Mouse (Mus musculus): Measurements from ENCODE around the gene Rpgr. TPM values are rescaled to one million over a fixed set of nuclear protein-coding genes. Genes with fewer than 3 reads are reported as not detected.

The Rpgr gene
- polyA plus RNA-seq, 1 experiment: 0.47 TPM

DNA sequence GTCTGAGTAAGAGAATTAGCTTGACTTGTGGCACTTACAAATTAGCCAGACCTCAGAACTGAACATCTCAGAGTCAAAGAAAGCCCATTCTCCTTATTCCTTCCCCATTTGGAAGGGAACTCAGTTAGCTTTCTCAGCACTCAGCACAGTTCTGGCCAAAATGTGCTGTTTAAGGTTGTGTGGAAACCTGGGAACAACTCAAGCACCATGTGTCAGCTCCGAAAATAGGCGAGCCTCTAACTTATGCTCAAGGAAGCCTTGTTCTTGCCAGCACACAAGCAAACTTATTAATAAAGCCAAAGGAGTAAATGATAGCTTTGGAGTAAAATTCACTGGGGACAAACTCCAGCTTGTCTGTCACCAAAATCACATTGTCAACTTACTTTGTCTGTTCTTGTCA is 153.4 kb downstream of the Rpgr start:
- Histone ChIP-seq H3K27me3 (ENCODE audit: control insufficient read depth, insufficient read depth, low read length) (no peaks in the 10 kb centered on the region), H3K4me1 (ENCODE audit: control insufficient read depth, insufficient read depth, insufficient read length) (no peaks in the 10 kb centered on the region), H3K36me3 (ENCODE audit: control insufficient read depth, insufficient read depth, low read length) (no peaks in the 10 kb centered on the region), H3K27ac (ENCODE audit: insufficient read depth, low read length) (no peak overlapping the region), H3K4me3 (ENCODE audit: extremely low read depth, insufficient read depth, insufficient read length) (no peak overlapping the region)
- TF ChIP-seq CTCF (IDR thresholded peaks at IDR 0.05; ENCODE audit: extremely low read depth, insufficient read depth, insufficient read length, insufficient replicate concordance) (no peak), POLR2A (IDR thresholded peaks at IDR 0.05; ENCODE audit: low read depth, low read length) (no peak)
- 83% methylated on average over 2 of the region's 2 CpGs for WGBS
- no peak for DNase-seq (ENCODE audit: low read depth in 1 of 2, low spot score in 2 of 2)

DNA sequence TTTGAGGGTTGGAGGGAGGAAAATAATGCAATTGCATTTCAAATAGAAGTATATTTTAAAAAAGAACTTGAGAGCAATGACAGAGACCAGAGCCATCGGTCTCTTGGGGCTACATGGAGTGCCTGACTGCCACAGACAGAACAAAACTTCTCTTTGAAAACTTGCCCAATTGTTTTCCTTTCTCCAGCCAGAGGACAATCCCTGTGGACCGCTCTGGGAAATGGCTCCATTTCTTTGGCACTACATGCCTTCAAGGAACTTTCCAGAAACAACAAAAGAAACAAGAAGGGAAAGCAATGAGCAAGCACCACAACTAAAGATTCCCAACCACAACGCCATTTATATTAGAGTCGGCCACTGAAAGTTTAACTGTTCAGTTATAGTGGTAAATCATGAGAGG is 154.5 kb downstream of the Rpgr start:
- 92% methylated on average over 4 of the region's 4 CpGs for WGBS
- no peaks in the 10 kb centered on the region for H3K27me3 ChIP-seq (ENCODE audit: control insufficient read depth, insufficient read depth, low read length)
- no peak for DNase-seq (ENCODE audit: low read depth in 1 of 2, low spot score in 2 of 2)
- no peak overlapping the region for H3K27ac ChIP-seq (ENCODE audit: insufficient read depth, low read length)
- H3K36me3 ChIP-seq (ENCODE audit: control insufficient read depth, insufficient read depth, low read length): no peaks in the 10 kb centered on the region
- TF ChIP-seq CTCF (IDR thresholded peaks at IDR 0.05; ENCODE audit: extremely low read depth, insufficient read depth, insufficient read length, insufficient replicate concordance): no peak
- TF ChIP-seq POLR2A (IDR thresholded peaks at IDR 0.05; ENCODE audit: low read depth, low read length): no peak
- no peaks in the 10 kb centered on the region for H3K4me1 ChIP-seq (ENCODE audit: control insufficient read depth, insufficient read depth, insufficient read length)
- H3K4me3 ChIP-seq (ENCODE audit: extremely low read depth, insufficient read depth, insufficient read length): no peak overlapping the region

DNA sequence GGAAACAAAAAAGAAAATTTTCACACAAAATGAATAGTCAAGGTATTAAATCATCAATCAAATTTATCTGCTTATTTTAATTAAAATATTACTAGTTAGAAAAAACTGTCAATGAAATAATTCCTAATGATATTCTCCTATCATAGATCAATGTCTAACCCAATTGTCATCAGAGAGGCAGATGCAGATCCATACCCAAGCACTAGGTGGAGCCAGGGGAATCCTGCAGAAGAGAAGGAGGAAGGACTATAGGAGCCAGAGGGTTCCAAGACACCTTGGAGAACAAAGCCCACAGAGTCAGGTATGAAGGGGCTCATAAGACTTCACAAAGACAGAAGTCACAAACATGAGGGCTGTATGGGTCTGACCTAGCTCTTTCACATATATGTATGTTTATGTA is 182.1 kb downstream of the Rpgr start:
- no peaks in the 10 kb centered on the region for H3K4me1 ChIP-seq (ENCODE audit: control insufficient read depth, insufficient read depth, insufficient read length)
- no peak overlapping the region for H3K4me3 ChIP-seq (ENCODE audit: extremely low read depth, insufficient read depth, insufficient read length)
- H3K36me3 ChIP-seq (ENCODE audit: control insufficient read depth, insufficient read depth, low read length): no peaks in the 10 kb centered on the region
- H3K27me3 ChIP-seq (ENCODE audit: control insufficient read depth, insufficient read depth, low read length): no peaks in the 10 kb centered on the region
- no peak overlapping the region for H3K27ac ChIP-seq (ENCODE audit: insufficient read depth, low read length)
- DNase-seq (ENCODE audit: low read depth in 1 of 2, low spot score in 2 of 2): no peak
- TF ChIP-seq CTCF (IDR thresholded peaks at IDR 0.05; ENCODE audit: extremely low read depth, insufficient read depth, insufficient read length, insufficient replicate concordance) (no peak), POLR2A (IDR thresholded peaks at IDR 0.05; ENCODE audit: low read depth, low read length) (no peak)

Other genes with a start within 250 kb of the Rpgr start
- gene Srpx, start 99.2 kb downstream of the Rpgr start, polyA plus RNA-seq (2012; rRNA removed): 5.1 TPM in 2 replicates
- gene Otc, start 35.4 kb upstream of the Rpgr start, polyA plus RNA-seq (2012; rRNA removed): not detected in 2 replicates